Comparison of ENCODE assay signal across 8 mouse cellular contexts in genomic region chrX:107679203-107679602, GRCm38 (mm10). TPM values are rescaled to one million over a fixed set of nuclear protein-coding genes. Genes with fewer than 3 reads are reported as not detected.
DNase-seq lines count a peak whose midpoint lies in the region; ATAC-seq and TF ChIP-seq lines count a peak whose summit lies in the region.

No protein-coding gene starts in this region.

- no peak overlapping the region for H3K27ac ChIP-seq in left cerebral cortex, adult 2 months
- no peak overlapping the region for H3K27ac ChIP-seq in embryonic facial prominence, embryonic 11.5 days (replicated peaks; ENCODE audit: low read depth, low read length)
- no peak overlapping the region for H3K27ac ChIP-seq in hindbrain, postnatal 0 days
- H3K27ac ChIP-seq in neural tube, embryonic 11.5 days (ENCODE audit: low read depth, low read length) = no peak overlapping the region

- H3K36me3 ChIP-seq in embryonic facial prominence, embryonic 11.5 days (replicated peaks; ENCODE audit: control insufficient read depth, insufficient read depth, low read depth, low read length) = no peaks in the 10 kb centered on the region
- H3K36me3 ChIP-seq in hindbrain, postnatal 0 days (ENCODE audit: insufficient read depth, low read length) = no peaks in the 10 kb centered on the region
- no peaks in the 10 kb centered on the region for H3K36me3 ChIP-seq in neural tube, embryonic 11.5 days (ENCODE audit: control insufficient read depth, insufficient read depth, low read length)

- no peak overlapping the region for H3K4me3 ChIP-seq in left cerebral cortex, adult 2 months
- peak overlapping the region; percentile 27 for H3K4me3 ChIP-seq in embryonic facial prominence, embryonic 11.5 days (ENCODE audit: low read depth, low read length)
- peak overlapping the region; percentile 32 for H3K4me3 ChIP-seq in hindbrain, postnatal 0 days (ENCODE audit: low read length)
- no peak overlapping the region; the same call in 1 of the 2 replicates for H3K4me3 ChIP-seq in neural tube, embryonic 11.5 days (ENCODE audit: low read depth, low read length)

- no peak overlapping the region for H3K9ac ChIP-seq in embryonic facial prominence, embryonic 11.5 days (replicated peaks; ENCODE audit: low read length)
- H3K9ac ChIP-seq in hindbrain, postnatal 0 days (replicated peaks; ENCODE audit: low read length) = no peak overlapping the region
- H3K9ac ChIP-seq in neural tube, embryonic 11.5 days (ENCODE audit: low read length) = no peak overlapping the region

- ATAC-seq in embryonic facial prominence, embryonic 11.5 days (replicated peaks; ENCODE audit: insufficient number of reproducible peaks, low FRiP score, low TSS enrichment, low read depth) = no peak
- ATAC-seq in hindbrain, postnatal 0 days = 0 out of 2 replicates have a peak, but pooled peaks have one; percentile 61
- no peak for ATAC-seq in neural tube, embryonic 11.5 days (ENCODE audit: insufficient read depth, low FRiP score, low TSS enrichment)

- DNase-seq in left cerebral cortex, postnatal 4 days = peak; percentile 20
- DNase-seq in left cerebral cortex, adult 2 months (ENCODE audit: extremely low spot score in 1 of 2, low spot score in 2 of 2) = no peak
- peak; percentile 27 for DNase-seq in embryonic facial prominence, embryonic 11.5 days (ENCODE audit: low spot score)
- DNase-seq in hindbrain, postnatal 0 days (ENCODE audit: low spot score) = peak; percentile 33
- peak; percentile 23 for DNase-seq in neural tube, embryonic 11.5 days (ENCODE audit: low spot score)
- no peak for DNase-seq in cerebellum, postnatal 4 days (ENCODE audit: low spot score in 2 of 2)
- no peak for DNase-seq in adrenal gland, adult 18-20 months (ENCODE audit: low spot score in 2 of 2)
- DNase-seq in spleen, postnatal 36 days (ENCODE audit: low spot score in 2 of 2) = no peak

- intact Hi-C loops in left cerebral cortex, postnatal 4 days (cut with DNase I) = no loop called here
- intact Hi-C loops in left cerebral cortex, adult 2 months (cut with DNase I) = no loop called here

- peaks cover 4% of the 10 kb centered on the region for H3K27me3 ChIP-seq in embryonic facial prominence, embryonic 11.5 days (ENCODE audit: control insufficient read depth, insufficient read depth, low read length)
- H3K27me3 ChIP-seq in hindbrain, postnatal 0 days (ENCODE audit: insufficient read depth, low read length) = peaks cover 12% of the 10 kb centered on the region
- H3K27me3 ChIP-seq in neural tube, embryonic 11.5 days (ENCODE audit: control insufficient read depth, insufficient read depth, low read length) = 0 out of 2 replicates have a peak, but pooled peaks cover 13% of the 10 kb centered on the region

- H3K9me3 ChIP-seq in embryonic facial prominence, embryonic 11.5 days (replicated peaks; ENCODE audit: control insufficient read depth, low read length) = no peaks in the 10 kb centered on the region
- H3K9me3 ChIP-seq in hindbrain, postnatal 0 days (ENCODE audit: low read length) = no peaks in the 10 kb centered on the region
- no peaks in the 10 kb centered on the region for H3K9me3 ChIP-seq in neural tube, embryonic 11.5 days (ENCODE audit: control insufficient read depth, low read length)

- no peak for TF ChIP-seq CTCF in left cerebral cortex, adult 2 months (IDR thresholded peaks at IDR 0.05)
- no peak for TF ChIP-seq CTCF in hindbrain, postnatal 0 days (IDR thresholded peaks at IDR 0.05; ENCODE audit: low read depth)

- 8% methylated on average over 10 of the region's 10 CpGs for WGBS in embryonic facial prominence, embryonic 11.5 days
- WGBS in hindbrain, postnatal 0 days = 25% methylated on average over 10 of the region's 10 CpGs
- 23% methylated on average over 10 of the region's 10 CpGs for WGBS in neural tube, embryonic 11.5 days

- H3K4me2 ChIP-seq in embryonic facial prominence, embryonic 11.5 days (ENCODE audit: low read depth, low read length) = peak overlapping the region; percentile 40
- peak overlapping the region; percentile 53 for H3K4me2 ChIP-seq in hindbrain, postnatal 0 days (ENCODE audit: low read depth, low read length)
- peak overlapping the region; percentile 29 for H3K4me2 ChIP-seq in neural tube, embryonic 11.5 days (ENCODE audit: low read depth)

- no peaks in the 10 kb centered on the region for H3K4me1 ChIP-seq in embryonic facial prominence, embryonic 11.5 days (ENCODE audit: control insufficient read depth, insufficient read depth, low read length)
- no peaks in the 10 kb centered on the region for H3K4me1 ChIP-seq in hindbrain, postnatal 0 days (ENCODE audit: insufficient read depth, low read length)
- H3K4me1 ChIP-seq in neural tube, embryonic 11.5 days (ENCODE audit: control insufficient read depth, insufficient read depth, low read length) = no peaks in the 10 kb centered on the region

RNA-seq across cellular contexts. Expression of gene Tbx22, which starts 11.4 kb away (rescaled TPM):
- not detected for total RNA-seq in left cerebral cortex, postnatal 4 days (2021)
- under 1 TPM in 1 of 2 experiments, not detected in 1; 0.41 TPM for total RNA-seq in left cerebral cortex, adult 2 months (2021)
- 10.7 and 11.4 TPM in 2 replicates for polyA plus RNA-seq in embryonic facial prominence, embryonic 11.5 days (2014; fragmentation: Nextera tagmentation; extraction: Ambion mirVana)
- 0.05 and 0.36 TPM in 2 replicates for total RNA-seq in hindbrain, postnatal 0 days (2014; rRNA removed)
- 0.05 and 0.11 TPM in 2 replicates for polyA plus RNA-seq in hindbrain, postnatal 0 days (2015; fragmentation: Nextera tagmentation; extraction: Ambion mirVana)
- polyA plus RNA-seq in neural tube, embryonic 11.5 days (2014; fragmentation: Nextera tagmentation; extraction: Ambion mirVana) = 0.45 TPM in 1 of 2 replicates, not detected in the other
- total RNA-seq in adrenal gland, adult 18-20 months (2021) = not detected

Comparison
In these comparisons a context has a peak if more than half of its experiments do, and no peak if none do; other contexts are left out.
1. DNase-seq: peak in left cerebral cortex, postnatal 4 days (single experiment), embryonic facial prominence, embryonic 11.5 days (single experiment), hindbrain, postnatal 0 days (single experiment) and neural tube, embryonic 11.5 days (single experiment); none in left cerebral cortex, adult 2 months (0 of 2), cerebellum, postnatal 4 days (0 of 2), adrenal gland, adult 18-20 months (0 of 2) and spleen, postnatal 36 days (0 of 2).
2. H3K4me3 ChIP-seq: peak in embryonic facial prominence, embryonic 11.5 days (single experiment) and hindbrain, postnatal 0 days (single experiment); none in left cerebral cortex, adult 2 months (single experiment) and neural tube, embryonic 11.5 days (single experiment).
3. Peak in every context shown above with its lines, with median percentiles within 50 percentile points of each other: H3K4me2 ChIP-seq.